Mouse (Mus musculus): ENCODE measurements around the gene Gorasp1. TPM values are rescaled to one million over a fixed set of nuclear protein-coding genes. Genes with fewer than 3 reads are reported as not detected.

Gorasp1 gene
- total RNA-seq (2015; ENCODE audit: low replicate concordance) = 1.0 and 3.5 TPM in 2 replicates
- total RNA-seq (2017; ENCODE audit: low replicate concordance) = 0.56 and 2.7 TPM in 2 replicates

DNA sequence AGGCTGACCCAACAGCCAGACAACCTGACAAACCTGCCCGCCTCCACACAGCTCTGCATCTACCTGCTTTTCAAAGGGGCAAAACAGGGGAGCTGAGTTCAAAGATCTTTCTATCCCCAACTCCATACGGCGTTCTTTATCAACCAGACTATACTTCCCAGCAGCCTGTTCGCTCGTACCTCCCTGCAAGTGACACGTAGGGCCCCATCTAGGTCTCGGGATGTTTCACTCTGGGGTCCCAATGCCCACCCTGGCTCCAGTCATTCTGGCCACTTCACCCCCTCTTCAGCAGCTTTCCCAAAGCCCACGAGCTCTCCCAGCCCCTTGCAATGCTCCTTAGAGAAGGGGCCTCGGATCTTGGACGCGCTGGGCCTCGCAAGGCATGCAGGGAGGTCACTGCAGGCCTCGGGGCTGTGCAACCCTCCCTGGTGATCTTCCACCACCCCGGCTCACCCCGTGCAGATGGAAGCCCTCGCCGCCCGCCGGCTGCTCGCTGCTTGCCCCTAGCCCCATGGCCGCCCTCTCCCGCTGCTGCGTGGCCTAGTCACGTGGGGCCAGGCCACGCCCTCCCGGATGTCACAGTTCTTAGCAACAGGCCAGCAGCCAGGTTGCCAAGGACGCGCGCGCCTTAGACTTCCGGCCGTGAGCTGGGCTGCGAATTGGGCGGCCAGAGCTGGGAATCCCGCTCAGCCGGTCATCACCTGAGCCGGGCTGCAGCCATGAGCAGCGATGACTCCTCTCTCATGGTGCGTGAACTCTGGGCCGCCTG lies at the start of gene Gorasp1, which contains the start of gene Ttc21a:
TSS of gene Gorasp1 (minus strand) at position 561 of the 769 bp plus-strand sequence.
TSS of gene Ttc21a (plus strand) at position 602 of the 769 bp plus-strand sequence.
- peak; percentile 90 for ATAC-seq (replicated peaks; ENCODE audit: low FRiP score, poor library complexity, severe bottlenecking)

DNA sequence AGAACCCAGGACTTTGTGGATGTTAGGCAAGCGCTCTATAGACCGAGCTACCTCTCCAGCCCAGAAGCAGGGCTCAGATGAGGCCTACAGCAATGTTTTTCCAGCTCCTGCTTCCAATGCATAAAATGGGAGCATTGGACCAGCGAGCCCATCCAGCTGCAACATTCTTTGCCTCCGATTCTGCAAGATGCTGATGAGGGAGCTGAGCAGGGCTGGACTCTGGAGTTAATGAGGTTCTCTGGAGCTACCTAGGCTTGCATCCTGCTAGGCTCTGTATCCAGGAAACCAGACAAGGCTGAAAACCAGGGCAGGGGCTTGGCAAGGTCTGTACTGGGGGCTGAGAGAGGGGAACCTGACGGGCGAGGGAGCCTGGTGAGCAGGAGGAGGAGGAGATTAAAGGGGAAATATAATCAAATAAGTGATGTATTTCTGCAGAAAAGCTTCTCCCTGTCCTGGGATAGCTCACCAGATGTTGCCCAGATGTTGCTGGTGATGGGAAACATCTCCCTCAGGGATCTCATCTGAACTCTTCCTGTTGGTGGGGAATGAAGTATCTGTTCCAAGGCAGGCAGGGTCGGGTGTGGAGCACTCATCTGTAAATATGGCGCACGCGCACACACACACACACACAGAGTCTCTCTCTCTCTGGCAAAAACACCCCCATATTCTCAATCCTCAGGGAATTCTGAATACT lies 48.7 kb upstream of the Gorasp1 start:
- ATAC-seq (replicated peaks; ENCODE audit: low FRiP score, poor library complexity, severe bottlenecking) = no peak

- no peak for ATAC-seq (replicated peaks; ENCODE audit: low FRiP score, poor library complexity, severe bottlenecking)
These were observed 47.2 kb upstream of the Gorasp1 start, which contains the start of gene Csrnp1 for GRCm38 (mm10) chr9:119984536-119985011. Csrnp1 (minus strand) TSS chr9:119984658.

DNA sequence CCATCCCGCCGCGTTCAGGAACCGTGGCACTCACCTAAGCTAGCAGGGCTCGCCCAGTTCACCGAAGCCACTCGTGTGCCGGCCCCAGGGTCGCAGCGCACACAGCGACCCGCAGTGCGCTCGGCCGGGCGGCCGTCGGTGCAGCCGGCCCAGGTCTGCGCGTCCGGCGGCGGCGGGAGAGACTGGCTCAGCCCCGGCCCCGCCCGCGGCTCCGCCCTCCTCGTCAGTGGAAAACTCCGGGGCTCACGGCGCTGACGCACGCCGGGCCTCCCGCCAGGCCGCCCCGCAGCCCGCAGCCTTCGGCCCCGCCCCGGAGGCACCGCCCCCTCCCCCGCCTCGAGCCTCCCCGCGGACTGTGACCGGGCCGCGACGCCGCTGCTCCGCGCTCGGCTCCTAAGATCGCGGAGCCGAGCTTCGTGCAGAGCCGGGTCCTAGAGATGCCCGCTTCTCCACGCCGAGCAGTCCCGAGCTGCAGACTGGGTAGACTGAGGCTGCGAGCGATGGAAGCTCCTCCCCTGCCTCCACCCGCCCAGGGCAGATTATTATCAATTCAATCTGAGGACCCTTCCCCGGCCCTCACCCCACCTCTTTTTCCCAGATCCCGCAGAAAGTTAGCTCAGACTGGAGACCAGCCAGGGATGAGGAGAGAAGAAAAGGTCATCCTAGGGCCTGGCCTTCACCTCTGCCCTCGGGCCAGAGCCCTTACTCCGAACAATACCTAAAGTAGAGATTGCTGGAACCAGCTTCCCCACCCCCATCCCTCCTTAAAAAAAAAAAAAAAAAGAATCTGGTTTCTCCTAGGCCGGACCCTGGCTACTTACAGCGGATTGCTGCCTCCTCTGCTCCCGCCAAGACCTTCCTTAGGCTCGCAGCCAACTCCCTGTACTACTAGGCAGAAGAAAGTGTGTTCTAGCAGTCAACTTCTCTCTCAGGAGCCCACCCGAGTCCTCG lies 46.5 kb upstream of the Gorasp1 start:
- ATAC-seq (replicated peaks; ENCODE audit: low FRiP score, poor library complexity, severe bottlenecking) = no peak

DNA sequence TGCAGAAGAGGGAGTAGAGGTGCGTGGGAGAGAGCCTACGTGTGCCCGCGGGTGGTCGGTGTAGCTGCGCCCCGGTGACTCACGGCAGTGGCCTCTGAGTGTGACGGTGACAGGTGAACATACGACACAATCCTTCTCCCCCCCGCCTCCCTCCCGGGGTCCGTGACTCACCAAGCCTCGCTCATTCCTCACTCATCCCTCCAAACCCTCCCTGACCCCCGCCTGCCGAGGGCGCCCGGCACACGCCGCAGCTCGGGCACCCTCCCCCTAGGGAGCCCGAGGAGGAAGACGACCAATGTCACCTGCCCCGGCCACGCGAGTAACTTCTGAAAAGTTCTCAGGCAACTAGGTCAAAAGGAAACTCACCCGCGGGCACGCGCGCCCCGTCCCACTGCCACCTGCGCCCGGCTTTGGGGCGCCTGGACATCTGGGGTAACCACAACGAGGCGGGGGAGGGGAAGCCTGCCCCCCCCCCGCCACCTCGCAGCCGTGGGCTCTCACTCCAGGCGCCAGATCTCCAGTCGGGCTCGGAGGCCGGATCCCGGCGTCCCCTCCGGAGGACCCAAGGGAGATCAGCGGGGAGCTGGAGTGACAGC lies 45.7 kb upstream of the Gorasp1 start:
- no peak for ATAC-seq (replicated peaks; ENCODE audit: low FRiP score, poor library complexity, severe bottlenecking)

GRCm38 (mm10) chr9:119982241-119982811 lies 45.0 kb upstream of the Gorasp1 start:
- no peak for ATAC-seq (replicated peaks; ENCODE audit: low FRiP score, poor library complexity, severe bottlenecking)

GRCm38 (mm10) chr9:119981183-119982179 lies 44.1 kb upstream of the Gorasp1 start:
- no peak for ATAC-seq (replicated peaks; ENCODE audit: low FRiP score, poor library complexity, severe bottlenecking)

GRCm38 (mm10) chr9:119980770-119981182 lies 43.4 kb upstream of the Gorasp1 start:
- no peak for ATAC-seq (replicated peaks; ENCODE audit: low FRiP score, poor library complexity, severe bottlenecking)

GRCm38 (mm10) chr9:119979749-119980148 lies 42.4 kb upstream of the Gorasp1 start:
- no peak for ATAC-seq (replicated peaks; ENCODE audit: low FRiP score, poor library complexity, severe bottlenecking)

- no peak for ATAC-seq (replicated peaks; ENCODE audit: low FRiP score, poor library complexity, severe bottlenecking)
These were observed 41.6 kb upstream of the Gorasp1 start for GRCm38 (mm10) chr9:119978811-119979441.

- ATAC-seq (replicated peaks; ENCODE audit: low FRiP score, poor library complexity, severe bottlenecking) = no peak
These were observed 40.9 kb upstream of the Gorasp1 start for GRCm38 (mm10) chr9:119978151-119978810.

GRCm38 (mm10) chr9:119977557-119978060 lies 40.2 kb upstream of the Gorasp1 start:
- ATAC-seq (replicated peaks; ENCODE audit: low FRiP score, poor library complexity, severe bottlenecking) = no peak

DNA sequence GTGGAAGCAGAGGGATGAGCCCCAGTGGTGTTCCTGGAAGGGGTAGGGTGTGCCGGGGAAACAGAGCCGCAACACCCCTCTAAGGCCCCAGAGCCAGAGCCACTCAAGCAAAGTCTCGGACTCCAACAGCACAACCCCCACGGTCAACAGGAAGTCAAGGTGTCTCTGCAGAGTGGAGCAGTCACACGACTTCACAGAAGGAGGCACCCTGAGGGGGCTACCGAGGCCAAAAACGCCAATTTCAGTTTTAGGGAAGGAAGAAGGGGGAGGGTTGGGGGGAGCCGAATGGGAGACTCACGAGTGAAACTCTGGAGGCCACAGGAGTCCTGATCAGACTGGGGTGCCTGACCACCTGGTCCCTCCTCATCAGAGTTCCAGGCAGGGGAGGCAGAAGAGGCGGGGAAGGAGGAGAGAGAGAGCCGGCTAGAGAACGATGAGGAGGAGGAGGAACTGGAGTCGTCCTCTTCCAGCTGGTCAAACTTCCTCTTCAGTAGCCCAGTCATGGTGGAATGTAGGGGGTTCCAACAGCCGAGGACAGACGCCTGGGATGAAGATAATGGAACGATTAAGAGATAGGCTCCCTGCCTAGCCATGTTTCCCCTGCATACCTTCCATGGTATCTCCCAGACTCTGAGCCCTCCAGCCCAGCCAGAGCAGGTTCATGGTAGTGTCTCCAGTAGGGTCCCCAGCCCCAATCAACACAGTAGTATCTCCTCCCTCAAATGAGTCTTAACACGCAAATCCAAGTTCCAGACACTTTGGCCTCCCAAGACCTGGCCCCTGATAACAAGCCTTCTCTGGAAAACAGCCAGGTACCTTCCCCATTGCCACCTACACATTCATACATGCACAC lies 39.6 kb upstream of the Gorasp1 start:
- no peak for ATAC-seq (replicated peaks; ENCODE audit: low FRiP score, poor library complexity, severe bottlenecking)

DNA sequence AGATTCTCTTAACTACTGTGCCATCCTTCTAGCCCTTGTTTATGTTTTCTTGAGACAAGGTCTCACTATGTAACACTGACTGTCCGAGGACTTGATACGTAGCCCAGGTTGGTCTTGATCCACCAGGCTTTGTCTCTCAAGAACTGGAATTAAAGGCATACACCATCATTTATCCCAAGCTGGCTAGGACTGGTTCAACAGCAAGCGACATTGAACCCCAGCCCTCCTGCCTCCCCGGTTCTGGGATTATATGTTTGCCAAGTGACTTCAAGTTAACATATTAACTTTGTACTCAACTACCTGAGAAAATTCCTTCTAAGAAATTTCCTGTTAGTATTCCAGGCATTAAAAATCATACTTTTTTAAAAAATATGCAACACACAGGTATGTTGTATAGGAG lies 37.9 kb upstream of the Gorasp1 start:
- no peak for ATAC-seq (replicated peaks; ENCODE audit: low FRiP score, poor library complexity, severe bottlenecking)

- ATAC-seq (replicated peaks; ENCODE audit: low FRiP score, poor library complexity, severe bottlenecking) = no peak
These were observed 37.2 kb upstream of the Gorasp1 start for GRCm38 (mm10) chr9:119974609-119975008.
